Mouse (Mus musculus): ENCODE results near the gene Ube2m.

Gene Ube2m

GRCm38 (mm10) chr7:13033451-13034147, 4.5 kb downstream of the Ube2m start:
- DNase-seq, result no peak

DNA sequence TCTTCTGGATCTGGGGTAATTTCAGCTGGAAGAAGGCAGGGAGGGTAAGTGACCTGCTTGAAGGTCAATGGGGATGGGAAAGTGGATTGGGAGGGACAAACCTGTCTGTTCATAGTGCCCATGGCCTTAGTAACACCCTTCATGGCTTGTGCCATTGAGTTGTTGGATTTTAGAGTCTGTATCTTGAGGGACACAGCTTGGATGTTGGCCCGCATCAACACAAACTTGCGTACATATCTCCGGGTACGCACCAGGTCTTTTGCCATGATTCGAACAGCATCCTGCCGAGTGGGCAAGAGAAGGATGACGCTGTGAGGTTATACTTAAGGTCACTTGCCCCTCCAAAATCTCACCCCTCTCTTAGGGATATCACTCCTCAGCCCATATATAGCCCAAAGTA, 5.5 kb downstream of the Ube2m start:
- DNase-seq, result no peak

- DNase-seq, result no peak
Measured at GRCm38 (mm10) chr7:13031983-13032382, 6.1 kb downstream of the Ube2m start.

DNA sequence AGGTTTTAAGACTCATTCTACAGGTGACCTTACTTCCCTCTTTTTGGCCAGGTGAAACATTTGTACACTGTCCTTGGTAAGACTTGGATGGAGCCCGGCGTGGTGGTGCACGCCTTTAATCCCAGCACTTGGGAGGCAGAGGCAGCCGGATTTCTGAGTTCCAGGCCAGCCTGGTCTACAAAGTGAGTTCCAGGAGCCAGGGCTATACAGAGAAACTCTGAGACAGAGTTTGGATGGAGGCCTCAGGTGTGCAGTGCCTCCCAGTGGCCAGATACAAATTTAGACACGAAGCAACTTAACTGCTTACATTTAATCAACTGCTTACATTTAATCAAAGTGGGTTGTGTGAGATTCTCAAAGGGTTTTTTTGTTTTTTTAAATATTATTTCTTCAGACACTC, 7.0 kb downstream of the Ube2m start:
- no peak for DNase-seq

GRCm38 (mm10) chr7:13028986-13029385, 9.1 kb downstream of the Ube2m start:
- DNase-seq, result no peak

GRCm38 (mm10) chr7:13025511-13026112, 12.5 kb downstream of the Ube2m start:
- no peak for DNase-seq

GRCm38 (mm10) chr7:13024805-13025204, 13.3 kb downstream of the Ube2m start:
- DNase-seq, result peak; percentile 73

DNA sequence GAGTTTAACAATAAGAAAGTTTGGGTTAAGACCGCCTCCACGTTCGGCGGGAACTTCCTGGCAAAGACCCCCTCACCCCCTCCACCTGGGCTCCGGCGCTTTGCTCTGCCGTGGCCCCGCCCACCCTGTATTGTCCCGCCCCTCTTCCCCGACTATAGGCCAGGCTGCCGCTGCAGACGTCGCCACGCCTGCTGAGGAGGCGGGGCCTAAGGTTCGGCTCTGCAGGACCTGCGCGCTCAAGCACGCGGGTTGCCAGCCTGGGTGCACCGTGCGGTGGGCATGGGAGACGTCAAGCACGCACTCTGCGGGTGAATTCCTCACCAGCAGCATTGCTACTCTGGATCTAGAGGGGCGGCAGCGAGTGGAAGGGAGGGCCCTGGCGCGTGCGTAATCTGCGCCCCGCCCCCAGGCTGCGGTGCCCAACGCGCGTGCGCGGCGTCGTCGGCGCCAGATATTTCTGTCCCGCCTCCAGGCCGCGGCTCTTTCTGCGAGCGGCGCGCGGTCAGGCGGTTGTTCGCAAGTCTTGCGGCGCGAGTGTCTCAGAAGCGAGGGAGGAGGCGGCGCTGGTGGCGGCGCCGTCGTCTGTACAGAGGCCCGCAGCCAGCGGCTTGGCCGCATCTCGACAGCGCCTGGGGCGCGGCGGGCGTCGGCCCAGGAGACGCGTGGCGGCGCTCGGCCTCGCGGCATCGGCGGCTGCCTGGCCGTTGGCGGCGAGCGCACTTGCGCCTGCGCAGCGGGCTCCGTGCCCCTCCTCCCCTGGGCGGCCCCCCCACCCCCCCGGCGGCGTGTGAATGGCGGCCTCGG, 13.9 kb downstream of the Ube2m start:
- DNase-seq, result peak; percentile 98

GRCm38 (mm10) chr7:13022773-13023535, 15.1 kb downstream of the Ube2m start:
- DNase-seq, result peak; percentile 70

GRCm38 (mm10) chr7:13015217-13015616, 22.9 kb downstream of the Ube2m start:
- no peak for DNase-seq

DNA sequence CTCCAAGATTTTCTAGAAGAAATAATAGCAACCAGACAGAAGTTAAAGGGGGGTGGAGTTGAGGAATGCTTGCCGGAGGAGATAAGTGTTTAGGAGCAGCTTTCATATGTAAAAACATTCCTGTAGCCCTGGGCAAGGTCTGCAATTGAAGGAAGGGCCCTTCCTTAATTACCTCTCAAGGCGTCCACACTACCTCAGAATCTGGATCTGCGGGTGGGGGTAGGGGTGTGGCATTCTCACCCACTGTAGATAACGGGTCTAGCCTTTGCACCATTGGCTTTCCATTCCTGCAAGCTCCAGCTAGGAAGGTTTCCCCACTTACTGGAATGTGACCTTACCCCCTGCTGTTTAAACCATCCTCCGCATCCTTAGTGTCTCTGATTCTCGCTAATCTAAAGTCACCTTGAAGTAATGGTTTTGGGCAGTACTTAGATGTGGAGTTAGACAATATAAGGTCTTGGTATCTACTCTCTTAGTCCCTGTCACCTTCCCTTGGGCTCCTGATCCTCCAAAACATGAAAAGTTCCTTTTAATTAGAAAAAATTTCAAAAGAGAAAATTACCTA, 23.7 kb downstream of the Ube2m start:
- no peak for DNase-seq

DNA sequence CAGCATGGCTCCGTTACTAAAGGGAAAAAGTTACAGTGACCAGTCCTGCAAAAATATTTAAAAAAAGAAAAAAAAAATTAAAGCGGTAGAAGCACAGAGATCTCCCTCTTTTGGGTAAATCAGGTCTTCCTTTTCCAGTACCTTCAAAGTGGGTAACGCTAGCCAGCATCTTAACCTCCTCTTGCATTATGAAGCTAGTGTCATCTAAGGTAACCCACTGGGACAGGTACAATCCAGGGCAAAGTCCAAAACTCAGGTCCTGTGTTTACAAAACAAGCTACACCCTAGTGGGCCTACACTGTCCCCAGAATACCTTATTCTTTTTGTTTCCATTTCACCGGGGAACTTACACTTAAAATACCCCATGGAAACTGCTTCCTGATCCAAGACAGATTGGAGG, 24.4 kb downstream of the Ube2m start:
- DNase-seq, result no peak

DNA sequence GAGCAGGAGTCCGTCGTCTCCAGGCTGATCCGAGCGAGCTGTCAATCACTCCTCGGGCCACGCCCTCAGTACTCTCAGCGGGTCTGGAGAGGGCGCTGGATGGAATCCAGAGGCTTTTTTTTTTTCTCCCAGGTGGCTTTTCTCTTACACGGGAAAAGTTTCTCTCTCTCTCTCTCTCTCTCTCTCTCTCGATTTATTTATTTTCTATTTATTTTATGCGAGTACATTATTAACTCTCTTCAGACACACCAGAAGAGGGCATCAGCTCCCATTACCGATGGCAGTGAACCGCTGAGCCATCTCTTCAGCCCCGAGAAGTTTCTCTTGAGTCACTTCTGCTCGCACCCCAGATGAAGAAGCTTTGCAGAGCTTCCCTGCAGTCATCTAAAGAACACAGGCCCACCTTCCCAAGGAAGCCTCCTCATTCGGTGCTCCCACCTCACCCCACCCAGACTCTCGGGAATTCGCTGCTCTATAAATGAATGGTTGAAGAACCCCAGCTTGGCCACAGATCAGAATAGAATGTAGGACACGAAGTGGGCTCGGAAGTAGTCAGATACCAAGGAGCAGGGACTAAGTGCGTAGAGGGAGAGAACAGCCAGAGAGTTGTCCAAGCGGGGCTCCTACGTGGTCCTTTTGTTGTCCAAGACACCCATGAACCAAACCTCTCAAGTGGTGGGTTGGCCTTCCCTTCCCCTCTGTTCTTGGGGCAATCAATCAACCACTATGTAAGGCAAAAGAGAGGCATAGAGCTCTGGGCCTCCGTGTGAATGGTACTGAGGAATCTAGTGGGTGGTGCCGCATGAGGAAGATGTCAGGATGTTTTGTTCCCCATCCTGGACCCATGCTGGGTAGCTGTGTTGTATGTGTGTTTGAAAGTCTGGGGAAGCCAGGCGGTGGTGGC, 27.8 kb downstream of the Ube2m start, which contains the start of gene Zbtb45:
Gene Zbtb45 (minus strand): TSS at position 30 of the 904 bp plus-strand sequence.
- DNase-seq, result no peak

DNA sequence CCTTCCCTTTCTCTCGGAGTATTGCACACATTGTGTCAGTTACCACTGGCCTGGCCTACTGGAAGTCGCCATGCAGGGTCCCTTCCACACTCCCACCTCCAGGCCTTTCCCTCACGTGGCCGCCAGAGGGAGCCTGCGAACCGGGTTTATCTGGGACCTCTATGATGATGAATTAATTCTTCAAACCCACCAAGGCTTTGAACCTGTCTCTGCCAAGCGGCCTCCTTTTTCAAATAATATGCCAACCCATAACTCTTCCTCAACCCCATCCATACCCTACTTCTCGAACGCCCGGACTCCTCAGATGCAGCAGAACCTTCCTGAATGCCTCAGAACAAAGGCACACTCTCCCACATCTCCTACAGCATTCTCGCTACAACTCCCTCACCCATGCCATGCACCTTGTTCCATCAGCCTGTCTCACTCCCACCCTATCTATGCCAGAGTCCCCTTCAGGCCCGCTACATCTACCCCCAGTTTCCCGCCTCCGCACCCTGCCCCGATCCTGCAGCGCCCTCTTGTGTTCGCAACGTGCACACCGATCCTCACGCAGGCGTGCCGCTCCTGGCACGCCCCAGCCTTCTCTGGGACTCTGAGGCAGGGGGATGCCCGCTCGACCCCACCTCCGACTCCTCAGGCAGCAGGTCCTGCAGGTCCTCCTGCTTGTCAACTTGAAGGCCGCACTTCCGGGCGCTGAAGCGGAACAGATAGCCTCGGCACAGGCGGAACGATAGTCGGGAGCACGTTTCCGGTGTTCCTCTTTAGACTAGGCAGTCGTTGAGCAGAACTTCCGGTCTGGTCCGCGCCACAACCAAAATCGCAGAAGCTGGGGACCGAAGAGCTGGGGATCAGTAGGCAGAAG, 28.7 kb downstream of the Ube2m start:
- peak; percentile 96 for DNase-seq

GRCm38 (mm10) chr7:13007341-13008092, 30.6 kb downstream of the Ube2m start:
- DNase-seq, result no peak

- no peak for DNase-seq
Measured at GRCm38 (mm10) chr7:13006531-13006930, 31.5 kb downstream of the Ube2m start.

DNA sequence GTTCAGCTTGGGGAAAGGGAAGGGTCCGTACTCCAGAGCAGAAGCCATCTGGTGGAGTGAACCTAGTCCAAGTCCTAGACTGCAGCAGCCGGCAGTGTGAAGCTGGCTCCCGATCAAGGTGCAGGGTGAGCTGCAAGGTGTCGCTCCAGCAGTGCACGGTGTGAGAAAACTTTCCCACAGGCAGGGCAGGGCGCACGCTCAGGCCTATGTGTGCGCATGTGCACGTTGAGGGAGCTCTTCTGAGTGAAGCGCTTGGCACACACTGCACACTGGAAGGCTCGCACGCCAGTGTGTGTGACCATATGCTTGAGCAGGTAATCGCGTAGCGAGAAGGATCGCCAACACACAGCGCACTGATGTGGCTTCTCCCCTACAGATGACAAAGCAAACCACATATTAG, 32.1 kb downstream of the Ube2m start:
- no peak for DNase-seq

DNA sequence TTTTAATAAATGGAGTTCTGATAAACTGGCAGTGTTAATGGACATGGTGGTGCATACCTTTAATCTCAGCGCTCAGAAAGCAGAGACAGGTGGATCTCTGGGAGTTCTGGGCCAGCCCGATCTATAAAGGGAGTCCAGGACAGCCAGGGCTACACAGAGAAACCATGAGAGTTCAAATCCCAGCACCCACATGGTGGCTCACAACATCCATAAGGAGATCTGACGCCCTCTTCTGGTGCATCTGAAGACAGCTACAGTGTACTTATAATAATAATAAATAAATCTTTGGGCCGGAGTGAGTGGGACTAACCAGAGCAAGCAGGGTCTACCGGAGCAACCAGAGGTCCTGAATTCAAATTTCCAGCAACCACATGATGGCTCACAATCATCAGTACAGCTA, 34.7 kb downstream of the Ube2m start:
- DNase-seq, result no peak

DNA sequence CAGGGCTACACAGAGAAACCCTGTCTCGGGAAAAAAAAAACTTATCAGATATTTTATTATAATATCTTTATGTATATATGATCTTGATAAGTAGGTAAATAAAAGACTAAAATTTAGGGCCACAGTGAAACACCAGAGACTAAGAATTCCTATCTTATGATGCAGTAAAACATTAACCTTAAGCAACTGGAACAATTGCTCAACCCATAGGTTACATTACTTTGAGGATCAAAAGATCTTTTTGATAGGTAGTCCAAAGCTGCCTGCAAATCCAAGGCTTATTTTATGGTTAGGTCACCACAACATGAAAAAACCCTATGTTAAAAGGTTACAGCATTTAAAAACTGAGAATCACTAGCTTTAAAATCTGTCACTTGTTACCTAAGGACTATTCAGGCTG, 36.5 kb downstream of the Ube2m start:
- no peak for DNase-seq

- DNase-seq, result no peak
Measured at GRCm38 (mm10) chr7:12998851-12999250, 39.2 kb downstream of the Ube2m start, which contains the start of gene Trim28. Trim28 (plus strand) TSS chr7:12999114.
